Mouse (Mus musculus): ENCODE data around the gene Rangap1. TPM values are rescaled to one million over a fixed set of nuclear protein-coding genes. Genes with fewer than 3 reads are reported as not detected.

Rangap1 gene
- polyA plus RNA-seq, 1 experiment from 2014 or later: 134 TPM

DNA sequence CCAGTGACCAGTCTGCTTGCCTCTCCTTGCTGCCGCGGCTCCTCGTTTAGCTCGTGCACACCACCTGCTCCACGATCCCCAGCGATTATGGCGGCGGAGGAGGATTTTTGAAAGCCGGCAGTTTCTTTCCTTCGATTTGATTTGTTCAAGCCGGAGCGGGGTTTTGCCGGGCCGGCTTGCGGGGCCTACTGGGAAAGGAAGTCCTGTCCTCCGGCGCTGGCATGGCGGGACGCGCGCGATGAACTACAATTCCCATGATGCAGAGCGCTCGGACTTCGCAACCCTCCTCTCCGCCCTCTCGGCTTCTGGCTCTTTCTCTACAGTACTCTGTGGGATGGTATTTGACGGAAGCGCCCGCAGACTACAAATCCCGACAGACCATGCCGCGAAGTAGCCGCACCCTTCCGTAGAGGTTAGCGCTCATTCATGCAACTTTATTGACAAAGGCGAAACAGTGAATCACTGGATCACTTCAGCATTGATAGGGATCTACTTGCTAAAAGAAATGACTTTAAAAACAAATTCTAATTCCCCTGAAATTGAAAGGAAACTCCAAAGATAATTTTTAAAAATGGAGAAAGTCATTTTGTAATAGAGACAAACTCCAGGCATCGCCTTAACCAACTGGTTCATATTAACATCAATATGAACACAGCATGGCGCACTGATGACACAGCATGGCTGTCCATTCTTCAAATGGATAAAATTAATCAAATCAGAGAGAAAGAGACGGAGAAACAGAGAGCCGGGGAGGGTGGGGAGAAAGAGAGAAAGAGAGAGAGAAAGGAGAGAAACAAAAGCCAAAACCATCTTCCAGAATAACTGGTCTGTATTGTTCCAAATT is 15.3 kb downstream of the Rangap1 start:
- peak overlapping the region; percentile 91 for H3K9ac ChIP-seq
- no peaks in the 10 kb centered on the region for H3K27me3 ChIP-seq (replicated peaks)
- ATAC-seq (ENCODE audit: low FRiP score, low read depth): peak; percentile 99
- peaks cover 17% of the 10 kb centered on the region for H3K4me1 ChIP-seq
- WGBS: 5% methylated on average over 41 of the region's 41 CpGs
- H3K4me2 ChIP-seq (replicated peaks): peak overlapping the region; percentile 92
- H3K36me3 ChIP-seq: peaks cover 9% of the 10 kb centered on the region; the same call in 1 of the 2 replicates
- H3K9me3 ChIP-seq: no peaks in the 10 kb centered on the region
- peak overlapping the region; percentile 98 for H3K4me3 ChIP-seq
- H3K27ac ChIP-seq: 0 out of 2 replicates have a peak overlapping the region, but pooled peaks have one; percentile 23

DNA sequence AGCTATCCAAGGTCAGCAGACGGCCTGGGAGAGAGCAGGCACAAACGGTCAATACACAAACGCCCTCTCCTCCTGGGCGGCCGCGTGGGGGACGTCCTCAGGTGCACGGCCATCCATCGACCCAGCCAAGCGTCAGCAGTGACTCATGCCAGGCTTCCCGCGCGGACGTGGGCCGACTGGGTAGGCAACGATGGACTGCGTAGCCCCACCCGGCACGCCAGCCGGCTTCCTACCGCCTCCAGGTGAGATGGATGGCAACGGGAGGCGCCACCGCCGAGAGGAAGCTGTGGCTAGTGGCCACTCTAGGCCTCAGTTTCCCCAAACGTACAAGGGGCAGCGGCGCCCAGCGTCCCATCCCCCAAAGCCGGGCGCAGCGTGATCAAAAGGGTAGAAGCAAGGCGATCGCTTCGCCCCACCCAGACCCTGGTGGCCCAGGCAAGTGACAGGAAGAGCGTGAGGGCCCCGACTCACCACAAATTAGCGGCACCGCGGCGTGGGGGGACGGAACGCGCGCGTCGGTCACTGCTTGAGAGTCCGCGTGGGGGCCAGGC is 16.0 kb downstream of the Rangap1 start:
- H3K4me1 ChIP-seq: peaks cover 17% of the 10 kb centered on the region
- H3K36me3 ChIP-seq: peaks cover 13% of the 10 kb centered on the region
- peak; percentile 65 for ATAC-seq (ENCODE audit: low FRiP score, low read depth)
- H3K27ac ChIP-seq: 0 out of 2 replicates have a peak overlapping the region, but pooled peaks have one; percentile 23
- under 1% methylated on average over 49 of the region's 49 CpGs for WGBS
- H3K4me3 ChIP-seq: peak overlapping the region; percentile 98
- H3K27me3 ChIP-seq (replicated peaks): no peaks in the 10 kb centered on the region
- peak overlapping the region; percentile 92 for H3K4me2 ChIP-seq (replicated peaks)
- no peaks in the 10 kb centered on the region for H3K9me3 ChIP-seq
- peak overlapping the region; percentile 91 for H3K9ac ChIP-seq

DNA sequence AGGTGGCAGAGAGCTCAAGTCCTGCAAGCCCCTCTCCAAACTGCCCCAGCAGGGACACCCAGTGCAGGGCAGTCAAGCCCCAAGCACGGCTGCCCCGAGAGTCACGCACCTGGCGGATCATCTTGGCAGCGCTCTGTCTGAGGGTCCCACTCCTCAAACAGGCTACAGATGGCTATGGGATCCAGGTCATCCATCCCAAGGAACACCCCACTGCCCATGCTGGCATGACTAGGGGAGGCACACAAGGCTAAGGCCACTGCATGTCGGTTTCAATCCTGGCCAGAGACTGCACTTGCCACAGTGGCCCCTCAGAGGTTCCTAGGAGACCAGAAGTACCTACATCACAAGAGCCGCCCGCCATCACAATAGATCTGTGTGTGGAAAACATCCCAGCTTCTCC is 19.4 kb downstream of the Rangap1 start:
- no peak overlapping the region for H3K27ac ChIP-seq
- no peak overlapping the region for H3K4me2 ChIP-seq (replicated peaks)
- no peak overlapping the region for H3K9ac ChIP-seq
- no peak overlapping the region for H3K4me3 ChIP-seq
- peaks cover 17% of the 10 kb centered on the region for H3K4me1 ChIP-seq
- ATAC-seq (ENCODE audit: low FRiP score, low read depth): no peak
- no peaks in the 10 kb centered on the region for H3K9me3 ChIP-seq
- peaks cover 46% of the 10 kb centered on the region for H3K36me3 ChIP-seq
- H3K27me3 ChIP-seq (replicated peaks): no peaks in the 10 kb centered on the region
- 98% methylated on average over 8 of the region's 8 CpGs for WGBS

DNA sequence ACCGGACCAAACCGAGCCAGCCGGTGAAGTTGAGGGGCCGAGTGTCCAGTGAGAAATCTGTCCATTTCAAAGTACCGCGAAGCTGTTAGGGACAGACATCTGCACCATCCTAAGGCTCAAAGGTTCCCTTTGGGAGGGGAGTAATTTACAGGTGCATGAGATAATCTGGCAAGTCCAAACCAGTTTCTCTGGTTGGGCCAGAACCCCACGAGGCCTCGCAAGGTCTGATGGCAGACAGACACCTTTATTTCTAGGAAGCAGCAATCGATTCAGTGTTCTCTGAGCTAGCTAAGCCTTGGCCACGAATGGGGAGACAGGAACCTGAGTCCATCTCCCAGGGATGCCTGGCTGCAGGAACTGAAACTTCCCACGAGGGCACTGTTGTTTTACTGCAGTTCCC is 21.7 kb downstream of the Rangap1 start:
- 93% methylated on average over 11 of the region's 11 CpGs for WGBS
- H3K36me3 ChIP-seq: peaks cover 69% of the 10 kb centered on the region
- no peak overlapping the region for H3K9ac ChIP-seq

DNA sequence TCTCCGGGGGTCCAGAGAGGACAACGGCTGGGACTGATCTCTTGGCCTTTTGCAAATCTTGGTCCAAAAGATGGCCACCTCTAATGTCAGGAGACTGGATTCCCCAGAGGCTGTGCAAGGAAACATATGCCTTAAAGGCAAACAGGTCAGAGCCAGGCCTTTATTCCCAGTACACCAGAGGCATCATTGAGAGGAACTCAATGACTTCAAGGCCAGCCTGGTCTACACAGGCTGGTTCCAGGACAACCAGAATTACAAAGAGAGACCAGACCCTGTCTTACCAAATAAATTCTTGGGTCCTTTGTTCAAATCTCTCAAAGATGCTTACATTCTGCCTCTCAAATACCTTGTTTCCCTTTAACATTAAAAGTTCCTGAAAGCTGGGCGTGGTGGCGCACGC is 23.0 kb downstream of the Rangap1 start:
- no peaks in the 10 kb centered on the region for H3K27me3 ChIP-seq (replicated peaks)
- ATAC-seq (ENCODE audit: low FRiP score, low read depth): no peak
- no peak overlapping the region for H3K9ac ChIP-seq
- 0 out of 2 replicates have a peak, but pooled peaks cover 9% of the 10 kb centered on the region for H3K4me1 ChIP-seq
- no peak overlapping the region for H3K27ac ChIP-seq
- no peaks in the 10 kb centered on the region for H3K9me3 ChIP-seq
- peaks cover 82% of the 10 kb centered on the region for H3K36me3 ChIP-seq
- no peak overlapping the region for H3K4me3 ChIP-seq
- WGBS: 90% methylated on average over 5 of the region's 5 CpGs
- H3K4me2 ChIP-seq (replicated peaks): no peak overlapping the region

More for the DNA sequence above, 21.7 kb downstream of the Rangap1 start:
- Histone ChIP-seq H3K4me1 (peaks cover 17% of the 10 kb centered on the region), H3K4me3 (no peak overlapping the region), H3K27ac (no peak overlapping the region), H3K27me3 (replicated peaks) (no peaks in the 10 kb centered on the region), H3K9me3 (no peaks in the 10 kb centered on the region), H3K4me2 (replicated peaks) (no peak overlapping the region)
- ATAC-seq (ENCODE audit: low FRiP score, low read depth): no peak

DNA sequence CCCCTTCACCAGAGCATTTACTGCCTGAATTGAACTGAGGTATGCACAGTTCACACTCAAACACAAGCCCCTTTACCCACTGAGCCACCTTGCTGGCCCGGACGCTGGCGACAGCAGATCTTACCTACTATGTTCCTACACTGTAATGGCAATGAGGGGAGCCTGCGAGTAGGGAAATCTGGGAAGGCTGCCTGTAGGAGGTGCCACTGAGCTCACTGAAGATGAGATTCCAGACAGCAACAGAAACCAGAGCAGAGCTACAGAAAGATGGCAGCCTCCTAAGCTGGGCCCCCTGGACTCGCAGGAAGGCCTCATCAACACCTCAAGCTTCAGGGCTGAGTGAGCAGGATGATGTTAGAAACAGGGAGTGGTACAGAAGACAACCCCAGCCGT is 26.2 kb downstream of the Rangap1 start:
- Histone ChIP-seq H3K4me2 (replicated peaks) (no peak overlapping the region), H3K4me1 (0 out of 2 replicates have a peak, but pooled peaks cover 9% of the 10 kb centered on the region), H3K4me3 (no peak overlapping the region), H3K9me3 (no peaks in the 10 kb centered on the region), H3K27ac (no peak overlapping the region), H3K27me3 (replicated peaks) (no peaks in the 10 kb centered on the region), H3K9ac (no peak overlapping the region), H3K36me3 (peaks cover 94% of the 10 kb centered on the region)
- no peak for ATAC-seq (ENCODE audit: low FRiP score, low read depth)
- WGBS: 94% methylated on average over 6 of the region's 6 CpGs

DNA sequence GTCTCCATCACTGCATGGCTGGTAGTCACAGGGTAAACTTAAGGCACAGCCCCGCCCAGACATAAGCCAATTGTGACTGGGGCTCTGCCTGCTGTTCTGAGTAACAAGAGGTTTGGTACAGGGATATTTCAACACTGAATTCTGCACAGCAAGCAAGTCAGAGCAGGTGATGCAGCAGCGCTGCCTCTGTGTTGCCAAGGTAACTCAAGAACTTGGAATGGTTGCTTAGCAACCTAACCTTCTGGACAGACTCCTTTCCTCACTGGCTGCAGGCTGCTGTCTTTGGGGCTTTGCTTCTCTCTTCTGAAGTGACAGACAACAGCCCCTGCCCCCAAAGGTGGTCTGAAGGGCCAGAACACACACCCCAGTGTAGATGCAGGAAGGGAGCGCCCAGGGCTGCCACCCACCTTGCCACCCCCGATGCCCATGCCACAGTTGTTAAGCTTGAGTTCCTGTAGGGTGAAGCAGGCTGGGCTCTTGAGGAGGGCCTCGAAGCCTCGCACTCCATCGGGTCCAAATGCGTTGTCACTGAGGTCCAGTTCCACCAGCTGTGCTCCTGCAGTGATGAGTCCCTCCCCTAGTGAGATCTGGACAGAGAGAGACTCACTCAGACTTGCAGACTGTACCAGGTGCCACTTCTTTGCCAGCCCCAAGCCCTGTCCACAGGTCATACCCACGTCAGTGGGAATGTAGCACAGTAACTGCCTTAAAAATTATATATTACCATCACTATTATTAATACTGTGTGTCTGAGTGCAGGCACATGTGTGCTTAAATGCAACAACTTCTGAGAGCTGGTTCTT is 26.8 kb downstream of the Rangap1 start:
- no peak overlapping the region for H3K4me2 ChIP-seq (replicated peaks)
- H3K4me1 ChIP-seq: 0 out of 2 replicates have a peak, but pooled peaks cover 9% of the 10 kb centered on the region
- no peaks in the 10 kb centered on the region for H3K9me3 ChIP-seq
- H3K36me3 ChIP-seq: peaks cover 94% of the 10 kb centered on the region
- ATAC-seq (ENCODE audit: low FRiP score, low read depth): no peak
- 89% methylated on average over 9 of the region's 9 CpGs for WGBS
- H3K27me3 ChIP-seq (replicated peaks): no peaks in the 10 kb centered on the region
- no peak overlapping the region for H3K27ac ChIP-seq
- no peak overlapping the region for H3K4me3 ChIP-seq
- no peak overlapping the region for H3K9ac ChIP-seq

DNA sequence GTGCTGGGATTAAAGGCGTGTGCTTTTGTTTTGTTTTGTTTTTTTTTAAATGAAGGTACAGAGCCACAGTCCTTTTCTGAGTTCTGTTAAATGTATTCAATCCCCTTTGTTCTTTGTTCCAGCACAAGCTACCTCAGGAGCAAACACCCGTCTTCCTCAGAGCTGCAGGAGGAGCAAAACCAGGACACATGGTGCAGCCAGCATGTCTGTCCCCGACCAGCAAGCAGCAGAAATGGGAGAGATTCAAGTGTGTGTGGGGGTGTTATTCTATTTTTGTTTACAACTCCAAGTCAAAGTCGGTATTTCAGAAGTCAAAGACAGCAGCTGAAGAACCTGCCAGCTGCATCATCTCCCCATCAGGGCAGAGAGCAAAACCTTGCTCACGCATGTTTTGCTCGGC is 31.6 kb downstream of the Rangap1 start:
- no peaks in the 10 kb centered on the region for H3K27me3 ChIP-seq (replicated peaks)
- no peak for ATAC-seq (ENCODE audit: low FRiP score, low read depth)
- peaks cover 91% of the 10 kb centered on the region for H3K36me3 ChIP-seq
- H3K4me2 ChIP-seq (replicated peaks): no peak overlapping the region
- 0 out of 2 replicates have a peak, but pooled peaks cover 5% of the 10 kb centered on the region for H3K4me1 ChIP-seq
- no peak overlapping the region for H3K27ac ChIP-seq
- H3K4me3 ChIP-seq: no peak overlapping the region
- H3K9me3 ChIP-seq: no peaks in the 10 kb centered on the region
- H3K9ac ChIP-seq: no peak overlapping the region
- WGBS: 89% methylated on average over 6 of the region's 6 CpGs

DNA sequence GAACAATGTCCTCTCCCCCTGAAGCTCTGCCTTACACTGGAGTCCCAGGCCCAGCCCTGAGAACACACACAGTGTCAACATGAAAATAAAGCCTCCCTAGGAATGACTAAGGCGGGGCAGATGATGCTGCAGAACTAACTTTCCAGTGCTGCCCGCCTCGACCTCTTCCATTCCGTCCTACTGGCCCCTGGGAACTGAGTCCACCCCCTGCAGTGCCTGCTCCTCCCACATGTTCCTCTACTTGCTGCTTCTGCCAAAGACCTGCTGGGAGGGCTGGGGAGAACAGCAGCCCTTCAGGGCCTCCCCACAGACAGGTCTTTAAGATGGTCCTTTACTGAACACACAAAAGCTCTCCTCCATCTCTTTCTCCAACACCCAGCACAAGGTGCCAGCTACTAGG is 34.5 kb downstream of the Rangap1 start:
- 69% methylated on average over 4 of the region's 4 CpGs for WGBS
- no peak overlapping the region for H3K4me3 ChIP-seq
- no peak overlapping the region for H3K4me2 ChIP-seq (replicated peaks)
- H3K36me3 ChIP-seq: peaks cover 85% of the 10 kb centered on the region
- H3K27me3 ChIP-seq (replicated peaks): no peaks in the 10 kb centered on the region
- H3K4me1 ChIP-seq: no peaks in the 10 kb centered on the region
- H3K9ac ChIP-seq: no peak overlapping the region
- no peak overlapping the region for H3K27ac ChIP-seq
- no peak for ATAC-seq (ENCODE audit: low FRiP score, low read depth)
- H3K9me3 ChIP-seq: no peaks in the 10 kb centered on the region

DNA sequence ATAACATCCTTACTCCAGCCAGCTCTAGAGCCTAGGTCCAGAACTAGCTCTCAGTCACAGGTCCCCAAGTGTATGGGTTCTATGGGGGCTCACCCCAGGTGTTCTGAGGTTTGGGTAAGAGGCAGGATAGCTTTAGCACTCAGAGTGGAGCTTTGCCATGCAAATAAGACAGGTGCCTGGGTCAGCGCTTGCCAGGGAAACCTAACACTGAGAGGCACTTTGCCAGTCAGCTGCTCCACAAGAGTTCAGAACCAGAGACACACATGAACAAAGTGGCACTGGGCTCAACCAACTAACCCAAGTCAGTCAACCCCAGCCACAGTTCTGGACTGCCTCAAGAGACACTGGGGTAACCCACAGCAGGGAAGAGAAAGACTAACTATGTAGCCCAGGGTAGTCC is 35.6 kb downstream of the Rangap1 start:
- Histone ChIP-seq H3K27ac (no peak overlapping the region), H3K36me3 (peaks cover 86% of the 10 kb centered on the region), H3K4me2 (replicated peaks) (no peak overlapping the region), H3K4me1 (no peaks in the 10 kb centered on the region), H3K4me3 (no peak overlapping the region), H3K27me3 (replicated peaks) (no peaks in the 10 kb centered on the region), H3K9ac (no peak overlapping the region), H3K9me3 (no peaks in the 10 kb centered on the region)
- WGBS: 90% methylated on average over 1 of the region's 1 CpGs
- no peak for ATAC-seq (ENCODE audit: low FRiP score, low read depth)

DNA sequence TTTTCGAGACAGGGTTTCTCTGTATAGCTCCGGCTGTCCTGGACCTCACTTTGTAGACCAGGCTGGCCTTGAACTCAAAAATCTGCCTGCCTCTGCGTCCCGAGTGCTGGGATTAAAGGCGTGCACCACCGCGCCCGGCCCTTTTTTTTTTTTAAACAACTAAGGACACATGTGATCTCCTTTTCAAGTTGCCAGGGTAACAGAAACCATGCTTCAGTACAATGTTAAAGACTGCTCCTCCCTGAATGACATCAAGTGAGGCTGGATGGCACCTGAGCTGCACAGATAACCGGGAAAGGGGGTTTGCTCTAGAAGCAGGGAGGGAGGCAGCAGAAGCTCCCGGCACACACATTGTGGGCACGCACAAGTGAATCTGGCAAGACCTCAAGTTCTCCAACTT is 36.3 kb downstream of the Rangap1 start:
- no peaks in the 10 kb centered on the region for H3K4me1 ChIP-seq
- no peak overlapping the region for H3K27ac ChIP-seq
- no peak overlapping the region for H3K9ac ChIP-seq
- no peaks in the 10 kb centered on the region for H3K27me3 ChIP-seq (replicated peaks)
- 90% methylated on average over 11 of the region's 11 CpGs for WGBS
- H3K9me3 ChIP-seq: no peaks in the 10 kb centered on the region
- no peak overlapping the region for H3K4me3 ChIP-seq
- no peak for ATAC-seq (ENCODE audit: low FRiP score, low read depth)
- peaks cover 91% of the 10 kb centered on the region for H3K36me3 ChIP-seq
- H3K4me2 ChIP-seq (replicated peaks): no peak overlapping the region

DNA sequence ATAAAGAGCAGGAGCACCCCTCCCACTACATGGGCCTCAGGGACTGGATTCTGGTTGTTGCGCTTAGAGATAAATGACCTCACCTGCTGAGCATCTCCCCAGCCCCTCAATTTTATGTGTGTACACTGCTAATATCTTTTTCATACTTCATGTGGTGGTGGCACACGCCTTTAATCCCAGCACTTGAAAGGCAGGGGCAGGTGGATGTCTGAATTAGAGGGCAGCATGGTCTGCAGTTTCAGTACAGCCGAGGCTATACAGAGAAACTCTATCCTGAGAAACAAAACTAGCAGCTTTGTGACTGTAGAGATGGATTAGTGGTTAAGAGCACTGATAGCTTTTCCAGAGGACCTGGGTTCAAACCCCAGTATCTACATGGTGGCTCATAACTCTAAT is 42.2 kb downstream of the Rangap1 start:
- no peaks in the 10 kb centered on the region for H3K4me1 ChIP-seq
- no peak for ATAC-seq (ENCODE audit: low FRiP score, low read depth)
- H3K27me3 ChIP-seq (replicated peaks): no peaks in the 10 kb centered on the region
- 82% methylated on average over 3 of the region's 3 CpGs for WGBS
- H3K9me3 ChIP-seq: no peaks in the 10 kb centered on the region
- no peak overlapping the region for H3K4me3 ChIP-seq
- no peak overlapping the region for H3K27ac ChIP-seq
- no peak overlapping the region for H3K9ac ChIP-seq
- peaks cover 58% of the 10 kb centered on the region for H3K36me3 ChIP-seq
- no peak overlapping the region for H3K4me2 ChIP-seq (replicated peaks)

Measured in neural tube, embryonic 12.5 days (tissue).